Mouse (Mus musculus) ovary, postnatal 10 days (tissue): Measurements from ENCODE around the gene Nav1.

ENCODE experiments used
- DNase-seq: peaks from one replicate; pipeline ENCODE4 v3.0.0; 2022; ENCODE audit warnings: low spot score

Nav1 gene

DNA sequence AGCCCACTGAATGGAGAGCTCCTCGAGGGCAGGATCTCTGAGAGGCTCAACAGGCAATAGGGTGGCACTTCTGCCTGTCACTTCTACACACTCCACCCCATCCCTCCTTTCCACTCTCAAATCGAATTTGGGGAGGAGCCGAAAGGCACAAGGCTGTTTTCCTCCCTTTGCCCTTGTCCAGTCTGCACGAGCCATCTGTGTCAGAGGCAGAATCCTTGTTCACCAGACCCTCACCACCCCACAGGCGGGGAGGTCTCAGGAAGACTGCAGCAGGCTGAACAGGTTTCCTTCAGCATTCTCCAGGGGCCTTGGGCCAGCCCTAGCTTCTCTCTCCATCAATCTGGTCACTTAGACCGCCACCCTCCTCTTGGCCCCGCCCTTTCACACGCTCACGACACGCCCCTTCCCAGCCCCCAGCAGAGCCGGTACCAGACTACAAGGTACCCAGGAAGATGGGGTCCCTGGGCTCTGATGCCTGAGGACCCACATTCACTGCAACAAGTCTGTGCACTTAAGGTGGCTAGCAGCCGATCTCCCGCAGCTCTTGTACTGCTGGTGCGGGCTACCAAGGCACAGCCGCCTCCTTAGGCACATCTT lies 23.9 kb downstream of the Nav1 start:
- no peak for DNase-seq

DNA sequence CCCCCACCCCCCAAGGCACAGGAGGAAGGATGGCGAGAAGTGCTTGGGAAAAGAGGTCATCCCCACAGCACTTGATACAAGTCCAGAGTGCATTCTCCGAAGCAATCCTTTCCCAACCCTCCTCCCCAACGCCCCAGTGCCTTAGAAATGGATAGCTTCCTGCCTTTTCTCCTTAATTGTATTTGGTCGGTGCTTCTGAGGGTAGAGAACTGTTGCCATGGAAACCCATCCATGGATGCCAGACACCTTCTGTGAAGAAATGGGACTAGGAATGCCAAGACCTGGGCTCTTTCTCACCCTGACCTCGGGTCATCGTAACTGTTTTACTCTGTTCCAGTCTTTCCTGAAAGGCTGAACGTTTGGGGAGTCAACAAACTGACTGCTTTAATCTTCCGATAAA lies 26.1 kb downstream of the Nav1 start:
- no peak for DNase-seq

- DNase-seq = no peak
Measured at GRCm38 (mm10) chr1:135579111-135579510, 28.0 kb downstream of the Nav1 start.

DNA sequence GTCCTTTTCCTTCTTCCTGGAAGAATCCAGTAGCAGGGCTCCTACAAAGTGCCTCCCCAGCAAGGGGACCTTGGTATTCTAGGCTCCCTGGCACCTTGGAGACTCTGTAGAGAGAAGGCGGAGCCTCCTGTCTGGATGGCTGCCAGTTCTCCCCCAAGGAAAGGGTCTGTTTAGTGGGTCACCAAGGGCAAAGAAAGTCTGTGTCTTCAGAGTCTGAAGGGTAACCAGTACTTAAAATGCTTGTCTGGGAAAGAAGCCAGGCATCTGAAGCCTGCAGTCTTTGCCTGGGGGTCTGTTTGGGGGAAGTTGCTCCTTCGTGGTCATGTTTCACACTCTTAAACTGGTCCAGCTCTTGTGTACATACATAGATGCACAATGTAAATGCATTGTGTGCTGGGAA lies 29.3 kb downstream of the Nav1 start:
- no peak for DNase-seq

- DNase-seq = no peak
Measured at GRCm38 (mm10) chr1:135575393-135575792, 31.7 kb downstream of the Nav1 start.

- no peak for DNase-seq
Measured at GRCm38 (mm10) chr1:135574451-135575208, 32.5 kb downstream of the Nav1 start.

- no peak for DNase-seq
Measured at GRCm38 (mm10) chr1:135572139-135572892, 34.8 kb downstream of the Nav1 start.

DNA sequence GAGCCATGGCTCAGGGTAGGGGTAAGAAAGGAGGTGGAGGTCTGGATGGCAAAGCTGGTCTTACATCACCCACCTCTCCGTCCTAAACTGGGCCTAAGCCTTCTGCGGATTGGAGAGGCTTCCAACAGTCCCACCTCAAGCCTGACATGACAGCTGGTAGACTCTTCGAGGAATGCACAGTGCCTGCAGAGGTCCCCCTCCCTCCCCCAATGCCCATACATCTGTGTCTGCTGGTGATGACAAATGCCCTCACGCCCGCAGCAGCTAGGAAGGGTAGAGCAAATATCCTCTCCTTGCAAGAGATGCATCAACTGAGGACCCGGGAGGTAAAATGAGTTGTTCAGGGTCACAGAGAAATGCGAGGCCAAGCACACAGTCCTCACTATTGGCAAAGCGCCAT lies 39.0 kb downstream of the Nav1 start:
- DNase-seq = no peak

- no peak for DNase-seq
Measured at GRCm38 (mm10) chr1:135566611-135567010, 40.5 kb downstream of the Nav1 start.

DNA sequence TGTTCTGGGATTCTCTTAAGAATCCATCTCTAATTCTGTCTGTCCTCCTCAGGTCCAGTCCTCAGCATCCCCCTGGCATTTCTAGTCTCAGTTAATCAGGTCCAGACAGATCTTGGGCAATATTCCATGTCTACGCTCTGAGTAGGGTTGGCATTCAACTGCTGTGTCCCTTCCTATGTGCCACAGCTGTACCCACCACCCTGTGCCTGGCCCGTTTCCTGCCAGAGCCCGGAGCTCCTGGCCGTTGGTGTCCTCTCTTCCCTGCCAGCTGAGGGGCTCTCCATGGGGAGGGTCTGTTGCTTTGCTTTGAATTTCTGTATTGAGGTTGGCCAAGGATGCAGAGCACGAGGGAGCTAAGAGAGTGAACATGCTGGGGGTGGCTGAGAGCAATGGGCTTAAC lies 41.3 kb downstream of the Nav1 start:
- no peak for DNase-seq

DNA sequence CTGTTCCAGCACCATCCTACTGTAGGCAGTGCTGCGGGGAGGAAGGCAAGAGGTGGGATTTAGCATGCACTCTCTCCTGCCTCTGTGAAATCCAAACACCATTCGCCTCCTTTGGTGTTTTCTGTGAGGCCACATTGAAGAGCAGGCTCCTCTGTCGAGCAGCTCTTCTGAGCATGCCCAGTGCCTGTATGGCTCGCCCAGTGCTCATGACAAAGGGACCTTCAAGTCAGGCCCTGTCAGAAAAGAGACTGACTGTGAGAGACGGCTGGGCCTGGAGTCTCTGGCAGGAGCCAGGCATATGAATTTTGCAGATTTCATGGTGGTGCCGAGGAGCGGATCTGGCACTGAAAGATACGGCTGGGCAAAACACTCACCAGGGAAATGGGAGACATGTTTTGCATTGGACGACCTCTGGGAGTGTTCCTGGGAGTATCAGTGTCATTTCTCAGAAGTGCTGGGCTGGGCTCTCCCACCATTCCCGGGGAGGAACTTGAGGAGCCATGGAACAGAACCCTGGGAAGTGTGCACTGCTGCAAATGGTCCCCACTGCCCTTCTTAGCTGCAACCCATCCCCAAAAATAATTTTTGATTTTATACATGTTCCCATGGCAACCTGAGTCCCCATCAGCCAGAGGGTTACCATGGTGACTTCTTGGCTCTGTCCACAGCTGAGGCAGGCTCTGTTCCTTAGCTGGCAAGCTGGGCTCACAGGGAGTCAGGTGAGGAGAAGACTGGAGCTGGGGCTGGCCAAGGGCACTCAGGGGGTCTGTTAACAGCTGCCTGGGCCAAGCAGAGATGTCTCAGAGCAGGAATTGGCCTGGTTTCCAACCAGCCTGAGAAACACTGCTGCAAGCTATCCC lies 42.2 kb downstream of the Nav1 start:
- DNase-seq = no peak

GRCm38 (mm10) chr1:135563781-135564414 lies 43.2 kb downstream of the Nav1 start:
- no peak for DNase-seq

- DNase-seq = no peak
Measured at GRCm38 (mm10) chr1:135562982-135563650, 44.0 kb downstream of the Nav1 start.

DNA sequence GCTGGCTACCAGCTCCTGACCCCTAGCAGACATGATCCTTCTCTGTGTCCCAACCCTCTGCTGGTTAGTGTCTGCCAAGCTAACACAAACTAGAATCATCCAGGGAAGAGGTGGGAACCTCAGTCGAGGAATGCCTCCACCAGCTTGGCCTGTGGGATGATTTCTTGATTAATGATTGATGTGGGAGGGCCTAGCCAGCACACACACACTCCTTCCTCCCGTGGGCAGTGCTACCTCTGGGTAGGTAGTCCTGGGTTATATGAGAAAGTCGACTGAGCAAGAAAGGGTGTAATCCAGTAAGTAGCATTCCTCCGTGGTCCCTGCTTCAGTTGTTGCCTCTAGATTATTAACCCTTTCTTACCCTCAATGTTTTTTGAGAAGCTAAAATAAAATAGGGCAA lies 45.0 kb downstream of the Nav1 start:
- no peak for DNase-seq

DNA sequence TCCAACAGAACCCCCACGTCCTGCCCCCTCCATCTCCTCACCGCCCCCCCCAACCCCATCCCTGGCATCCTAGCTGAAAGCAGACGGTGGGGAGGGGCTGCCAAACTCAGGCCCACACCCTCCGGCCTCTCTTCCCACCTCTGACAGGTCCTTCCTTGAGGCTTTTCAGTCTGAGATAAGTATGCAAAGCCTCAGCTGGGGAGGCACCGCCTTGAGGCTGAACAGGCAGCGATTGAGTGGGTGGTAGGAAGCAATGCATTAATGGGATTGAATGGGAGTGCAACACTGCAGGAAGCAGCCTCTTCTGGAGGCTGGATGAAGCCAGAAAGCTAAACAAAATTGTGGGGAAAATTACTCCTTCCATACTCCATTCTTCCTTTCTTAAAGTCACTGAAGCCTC lies 45.8 kb downstream of the Nav1 start:
- DNase-seq = no peak

DNA sequence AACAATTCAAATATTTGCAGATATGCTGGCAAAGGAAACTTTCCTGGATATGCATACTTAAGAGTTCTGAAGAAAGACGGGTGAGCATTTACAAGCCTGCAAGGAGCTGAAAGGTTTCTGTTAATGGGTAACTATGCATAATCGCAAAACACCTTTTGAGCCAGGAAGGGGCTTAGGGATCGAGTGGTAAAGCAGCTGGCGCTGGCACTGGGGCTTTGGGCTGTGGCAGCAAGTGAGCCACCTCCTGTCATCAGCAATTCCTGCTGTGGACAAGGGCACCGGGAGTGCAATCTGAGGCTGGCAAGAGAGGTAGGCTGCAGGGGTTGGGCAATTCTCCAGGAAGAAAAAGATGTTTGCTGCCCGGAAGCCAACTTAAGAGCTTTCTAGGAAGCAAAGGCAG lies 49.1 kb downstream of the Nav1 start:
- no peak for DNase-seq

DNA sequence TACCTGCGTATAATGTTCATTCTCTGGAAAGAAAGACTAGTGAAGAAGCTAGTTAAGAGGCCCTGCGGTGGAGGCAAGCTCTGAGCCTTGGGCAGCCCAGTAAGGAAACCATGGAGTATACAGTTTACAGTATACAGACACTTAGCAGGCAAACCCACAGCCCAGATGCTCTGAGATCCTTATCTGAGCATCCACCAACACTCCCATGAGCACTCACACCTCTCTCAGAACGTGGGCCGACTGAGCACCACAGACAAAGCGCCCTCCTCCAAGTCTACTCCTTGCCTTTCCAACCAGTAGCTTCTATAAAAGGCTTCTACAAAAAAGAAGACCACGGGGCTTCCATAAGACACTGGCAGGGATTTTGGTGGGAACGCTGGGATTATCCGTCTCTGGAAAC lies 51.2 kb downstream of the Nav1 start:
- DNase-seq = no peak

GRCm38 (mm10) chr1:135554632-135555260 lies 52.3 kb downstream of the Nav1 start:
- no peak for DNase-seq

DNA sequence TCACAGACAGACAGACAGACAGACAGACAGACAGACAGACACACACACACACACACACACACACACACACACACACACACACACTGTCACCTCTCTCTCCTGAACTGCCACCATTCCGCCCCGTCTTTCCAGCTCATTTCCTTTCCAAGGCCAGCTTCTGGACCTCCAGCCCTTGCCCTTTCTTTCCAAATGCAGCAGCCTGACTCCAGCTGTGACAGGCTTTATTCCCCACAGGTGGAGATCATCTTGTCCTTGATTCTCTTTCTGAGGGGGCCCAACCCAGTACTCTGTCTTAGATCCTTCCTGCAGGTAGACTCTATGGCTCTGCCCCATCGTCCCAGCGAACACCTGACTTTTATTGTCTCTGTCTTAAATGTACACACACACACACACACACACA lies 53.5 kb downstream of the Nav1 start:
- DNase-seq = no peak

GRCm38 (mm10) chr1:135553154-135553553 lies 53.9 kb downstream of the Nav1 start:
- no peak for DNase-seq

DNA sequence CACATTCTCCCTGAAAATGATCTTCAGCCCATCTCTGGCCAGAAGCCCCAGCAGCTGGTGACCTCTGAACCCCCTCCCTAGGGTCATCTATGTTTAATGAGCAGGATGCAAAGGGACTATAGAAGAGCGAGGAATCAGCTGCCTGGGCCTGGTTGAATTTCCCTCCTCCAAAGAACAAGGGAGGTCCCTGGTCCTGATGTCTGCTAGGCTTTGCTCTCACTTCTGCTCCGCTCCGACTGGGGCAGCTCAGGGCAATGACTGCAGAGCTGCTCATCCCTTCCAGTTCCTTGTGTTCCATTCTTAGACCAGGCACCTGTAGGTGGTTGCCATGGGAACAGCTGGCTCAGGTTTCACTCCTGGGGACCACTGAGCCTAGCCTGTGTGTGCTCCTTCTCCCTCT lies 56.2 kb downstream of the Nav1 start:
- no peak for DNase-seq
